Mouse (Mus musculus) CH12.LX (cell line): ENCODE results near the gene Asic4. TPM values are rescaled to one million over a fixed set of nuclear protein-coding genes. Genes with fewer than 3 reads are reported as not detected.
A peak's percentile ranks its signal among the peaks of the same experiment; 100 is the strongest.

Experiments
- DNase-seq: peaks from one replicate; pipeline ENCODE4 v3.0.0-alpha.2; 2013; ENCODE audit errors: extremely low read depth
- H3K27ac ChIP-seq: 2 replicates; pipeline ENCODE4 v1.5.1; 2012; ENCODE audit warnings: low read depth, mild to moderate bottlenecking, control low read depth, moderate library complexity; ENCODE audit not compliant: insufficient read depth
- H3K27me3 ChIP-seq: replicated peaks from 2 replicates; pipeline ENCODE3; 2012; ENCODE audit warnings: inconsistent platforms
- H3K36me3 ChIP-seq, 2 experiments: replicated peaks in 1 of 2; 2 replicates each; pipeline versions ENCODE3 to v1.6.1; 2012; ENCODE audit warnings: inconsistent platforms in 1 of 2, low read length in 1 of 2, mild to moderate bottlenecking in 1 of 2, mixed read lengths in 1 of 2, moderate library complexity in 1 of 2; ENCODE audit not compliant: control insufficient read depth in 1 of 2, insufficient read depth in 1 of 2
- H3K4me1 ChIP-seq, 2 experiments: 2 replicates each; pipeline ENCODE4 v1.6.1; 2012; ENCODE audit warnings: inconsistent platforms in 1 of 2, moderate library complexity in 1 of 2; ENCODE audit not compliant: insufficient read depth in 2 of 2, control insufficient read depth in 1 of 2
- H3K4me2 ChIP-seq: 2 replicates; pipeline ENCODE4 v1.6.1; 2012; ENCODE audit warnings: low read depth, mild to moderate bottlenecking, control low read depth; ENCODE audit not compliant: poor library complexity, insufficient read depth, severe bottlenecking
- H3K4me3 ChIP-seq, 3 experiments: fragments of 150-350 bp in 1 of 3; sonication (generic) in 1 of 3; replicated peaks in 1 of 3; 2 replicates each; pipeline versions ENCODE3 to v1.5.1; 2011 to 2012; ENCODE audit warnings: low read depth in 2 of 3, low read length in 2 of 3, mild to moderate bottlenecking in 2 of 3, moderate library complexity in 2 of 3, control low read depth in 1 of 3, improper control_type of control experiment in 1 of 3, inconsistent platforms in 1 of 3, mixed read lengths in 1 of 3; ENCODE audit not compliant: poor library complexity in 1 of 3
- H3K79me2 ChIP-seq: replicated peaks from 2 replicates; pipeline ENCODE4 v1.6.1; 2012; ENCODE audit warnings: mild to moderate bottlenecking, moderate library complexity; ENCODE audit not compliant: control insufficient read depth, poor library complexity, insufficient read depth, severe bottlenecking; ENCODE audit errors: extremely low read depth
- H3K9ac ChIP-seq: 2 replicates; pipeline ENCODE4 v1.6.1; 2012; ENCODE audit warnings: low read depth, mild to moderate bottlenecking, control low read depth, moderate library complexity; ENCODE audit not compliant: insufficient read depth
- H3K9me3 ChIP-seq: replicated peaks from 2 replicates; pipeline ENCODE3; 2012; ENCODE audit warnings: low read length, inconsistent platforms, mixed read lengths
- BHLHE40 ChIP-seq: IDR thresholded peaks from 2 replicates; pipeline ENCODE4 v1.6.1; 2011; ENCODE audit warnings: mild to moderate bottlenecking, low read depth, low read length, improper control_type of control experiment
- CHD1 ChIP-seq: IDR thresholded peaks from 2 replicates; pipeline ENCODE4 v1.6.1; 2012; ENCODE audit warnings: low read depth, low read length, improper control_type of control experiment, inconsistent platforms
- CTCF ChIP-seq, 2 experiments: IDR thresholded peaks in 1 of 2; conservative IDR thresholded peaks in 1 of 2; 2 replicates each; pipeline ENCODE4 v1.5.1; 2011 to 2012; ENCODE audit warnings: low read depth in 2 of 2, low read length in 2 of 2, improper control_type of control experiment in 1 of 2, inconsistent platforms in 1 of 2, mild to moderate bottlenecking in 1 of 2, moderate library complexity in 1 of 2
- E2F4 ChIP-seq: IDR thresholded peaks from 2 replicates; pipeline ENCODE4 v1.6.1; 2011; ENCODE audit warnings: low read depth, low read length, improper control_type of control experiment; ENCODE audit not compliant: insufficient replicate concordance
- ELF1 ChIP-seq: IDR thresholded peaks from 2 replicates; pipeline ENCODE4 v1.6.1; 2014; ENCODE audit warnings: low read depth, mild to moderate bottlenecking, inconsistent platforms, low read length, improper control_type of control experiment
- EP300 ChIP-seq: IDR thresholded peaks from 2 replicates; pipeline ENCODE4 v1.6.1; 2011; ENCODE audit warnings: low read length, improper control_type of control experiment
- ETS1 ChIP-seq: conservative IDR thresholded peaks from 2 replicates; pipeline ENCODE4 v1.6.1; 2012; ENCODE audit warnings: low read depth, mild to moderate bottlenecking, inconsistent platforms, low read length, improper control_type of control experiment, moderate library complexity
- GABPA ChIP-seq: IDR thresholded peaks from 2 replicates; pipeline ENCODE4 v1.6.1; 2012; ENCODE audit warnings: low read depth, low read length, improper control_type of control experiment, inconsistent platforms; ENCODE audit not compliant: insufficient replicate concordance
- HCFC1 ChIP-seq: IDR thresholded peaks from 2 replicates; pipeline ENCODE4 v1.6.1; 2012; ENCODE audit warnings: low read depth, mild to moderate bottlenecking, inconsistent platforms, low read length, improper control_type of control experiment
- IRF4 ChIP-seq: IDR thresholded peaks from 2 replicates; pipeline ENCODE4 v1.6.1; 2014; ENCODE audit warnings: low read depth, mild to moderate bottlenecking, inconsistent platforms, low read length, improper control_type of control experiment
- JUN ChIP-seq: IDR thresholded peaks from 2 replicates; pipeline ENCODE4 v1.6.1; 2011; ENCODE audit warnings: low read depth, mild to moderate bottlenecking, low read length, improper control_type of control experiment, moderate library complexity; ENCODE audit not compliant: insufficient read depth
- MAZ ChIP-seq: IDR thresholded peaks from 2 replicates; pipeline ENCODE4 v1.6.1; 2012; ENCODE audit warnings: low read depth, mild to moderate bottlenecking, inconsistent platforms, low read length, improper control_type of control experiment, moderate library complexity
- MEF2A ChIP-seq: IDR thresholded peaks from 2 replicates; pipeline ENCODE4 v1.6.1; 2014; ENCODE audit warnings: low read depth, mild to moderate bottlenecking, inconsistent platforms, low read length, improper control_type of control experiment, borderline replicate concordance
- MYC ChIP-seq: IDR thresholded peaks from 2 replicates; pipeline ENCODE4 v1.6.1; 2011; ENCODE audit warnings: low read depth, mild to moderate bottlenecking, improper control_type of control experiment, low read length
- NELFE ChIP-seq: IDR thresholded peaks from 2 replicates; pipeline ENCODE4 v1.6.1; 2011; ENCODE audit warnings: low read depth, low read length, improper control_type of control experiment
- NRF1 ChIP-seq: IDR thresholded peaks from 2 replicates; pipeline ENCODE4 v1.6.1; 2014; ENCODE audit warnings: low read depth, mild to moderate bottlenecking, inconsistent platforms, low read length, improper control_type of control experiment, moderate library complexity
- PAX5 ChIP-seq: IDR thresholded peaks from 2 replicates; pipeline ENCODE4 v1.6.1; 2012; ENCODE audit warnings: low read length, inconsistent platforms, mixed read lengths
- POLR2AphosphoS2 ChIP-seq: IDR thresholded peaks from 2 replicates; pipeline ENCODE4 v1.6.1; 2011; ENCODE audit warnings: low read depth, low read length, improper control_type of control experiment
- RAD21 ChIP-seq: IDR thresholded peaks from 2 replicates; pipeline ENCODE4 v1.6.1; 2011; ENCODE audit warnings: low read depth, mild to moderate bottlenecking, low read length, improper control_type of control experiment, moderate library complexity
- RCOR1 ChIP-seq: conservative IDR thresholded peaks from 2 replicates; pipeline ENCODE4 v1.6.1; 2012; ENCODE audit warnings: low read depth, mild to moderate bottlenecking, inconsistent platforms, low read length, improper control_type of control experiment
- SIN3A ChIP-seq: IDR thresholded peaks from 2 replicates; pipeline ENCODE4 v1.6.1; 2012; ENCODE audit warnings: low read length, improper control_type of control experiment, inconsistent platforms
- SMC3 ChIP-seq: IDR thresholded peaks from 2 replicates; pipeline ENCODE4 v1.6.1; 2011; ENCODE audit warnings: low read depth, low read length, improper control_type of control experiment
- TBP ChIP-seq: conservative IDR thresholded peaks from 2 replicates; pipeline ENCODE4 v1.6.1; 2011; ENCODE audit warnings: low read depth, low read length, improper control_type of control experiment
- TCF12 ChIP-seq: IDR thresholded peaks from 2 replicates; pipeline ENCODE4 v1.6.1; 2014; ENCODE audit warnings: low read depth, mild to moderate bottlenecking, inconsistent platforms, low read length, improper control_type of control experiment
- USF1 ChIP-seq: IDR thresholded peaks from 2 replicates; pipeline ENCODE4 v1.6.1; 2014; ENCODE audit warnings: low read depth, mild to moderate bottlenecking, inconsistent platforms, low read length, improper control_type of control experiment
- USF2 ChIP-seq: conservative IDR thresholded peaks from 2 replicates; pipeline ENCODE4 v1.6.1; 2011; ENCODE audit warnings: low read depth, low read length, improper control_type of control experiment
- ZC3H11A ChIP-seq: IDR thresholded peaks from 2 replicates; pipeline ENCODE4 v1.6.1; 2012; ENCODE audit warnings: low read depth, mild to moderate bottlenecking, inconsistent platforms, low read length, improper control_type of control experiment
- ZKSCAN1 ChIP-seq: IDR thresholded peaks from 2 replicates; pipeline ENCODE4 v1.6.1; 2012; ENCODE audit warnings: low read depth, inconsistent platforms, low read length, improper control_type of control experiment, borderline replicate concordance
- ZMIZ1 ChIP-seq: IDR thresholded peaks from 2 replicates; pipeline ENCODE4 v1.6.1; 2012; ENCODE audit warnings: low read depth, mild to moderate bottlenecking, inconsistent platforms, low read length, improper control_type of control experiment
- ZNF384 ChIP-seq: IDR thresholded peaks from 2 replicates; pipeline ENCODE4 v1.6.1; 2012; ENCODE audit warnings: low read depth, low read length, improper control_type of control experiment, inconsistent platforms
- dilution Hi-C: fragments of 300-500 bp; cut with MboI; formaldehyde crosslinking; loops from 2 replicates; pipeline ENCODE4 v1.14.3; 2020; ENCODE audit warnings: low sequenced_read_pairs; ENCODE audit not compliant: extremely low pct_unique_long_range_greater_than_20kb, extremely low pct_ligation_motif_present
- in situ Hi-C: fragments of 300-500 bp; cut with MboI; formaldehyde crosslinking; loops from 3 replicates; pipeline ENCODE4 v1.14.3; 2019; ENCODE audit warnings: low sequenced_read_pairs, low pct_ligation_motif_present, low pct_unique_long_range_greater_than_20kb, mixed read lengths
- polyA plus RNA-seq: library from polyadenylated mRNA; unstranded; fragments of >175 nt; gene quantifications from 2 replicates; pipeline ENCODE4 v1.2.1, GENCODE M21; 2012; ENCODE audit warnings: low read depth; ENCODE audit not compliant: insufficient read length
- total RNA-seq, 2 experiments: library from RNA; depleted of rRNA; stranded (reverse); fragments of 300-350 nt in 1 of 2; fragments of >200 nt in 1 of 2; gene quantifications; 2 replicates each; pipeline ENCODE4 v1.2.3; 2012 to 2014

Gene Asic4
- total and polyA plus RNA-seq, 3 experiments: not detected

GRCm38 (mm10) chr1:75463652-75464204 lies 13.5 kb downstream of the Asic4 start:
- H3K36me3 ChIP-seq: no peaks in the 10 kb centered on the region
- in situ Hi-C loops (loop anchor here (25.0 kb wide), 1 partner anchor 526 kb away; the partner anchor contains the start of gene Cfap65), dilution Hi-C loops (no loop called here)
- H3K9me3 ChIP-seq: no peaks in the 10 kb centered on the region
- no peak overlapping the region for H3K27ac ChIP-seq
- H3K9ac ChIP-seq: no peak overlapping the region
- no peaks in the 10 kb centered on the region for H3K79me2 ChIP-seq
- DNase-seq: no peak
- peaks cover 5 to 9% of the 10 kb centered on the region in 2 experiments for H3K4me1 ChIP-seq
- no peak overlapping the region for H3K4me3 ChIP-seq
- TF ChIP-seq CHD1: no peak
- TF ChIP-seq PAX5: no peak
- TF ChIP-seq ZMIZ1: no peak
- TF ChIP-seq RAD21: no peak
- no peak for TF ChIP-seq MEF2A
- TF ChIP-seq ETS1: no peak
- no peak for TF ChIP-seq NRF1
- no peak for TF ChIP-seq NELFE
- TF ChIP-seq BHLHE40: no peak
- no peak for TF ChIP-seq HCFC1
- TF ChIP-seq E2F4: no peak
- TF ChIP-seq TCF12: no peak
- no peak overlapping the region for H3K4me2 ChIP-seq
- peaks cover 46% of the 10 kb centered on the region for H3K27me3 ChIP-seq

- no peak overlapping the region for H3K9ac ChIP-seq
- no peak overlapping the region for H3K27ac ChIP-seq
- dilution Hi-C loops (no loop called here), in situ Hi-C loops (loop anchor here (25.0 kb wide), 1 partner anchor 530 kb away; the partner anchor contains the start of gene Cfap65)
- peak; percentile 78 for DNase-seq
- peak overlapping the region; percentile 19; the same call in 1 of the 2 replicates for H3K4me2 ChIP-seq
- H3K79me2 ChIP-seq: no peaks in the 10 kb centered on the region
- no peak for TF ChIP-seq ELF1
- TF ChIP-seq ZC3H11A: peak; percentile 95
- no peak for TF ChIP-seq ZMIZ1
- TF ChIP-seq GABPA: no peak
- TF ChIP-seq MEF2A: no peak
- no peak for TF ChIP-seq RCOR1
- no peak for TF ChIP-seq IRF4
- no peak for TF ChIP-seq ZKSCAN1
- TF ChIP-seq CHD1: no peak
- TF ChIP-seq NRF1: no peak
- no peak for TF ChIP-seq USF2
- peak; percentile 46 for TF ChIP-seq BHLHE40
- peak; percentile 56 for TF ChIP-seq SIN3A
- TF ChIP-seq TBP: no peak
- no peak for TF ChIP-seq POLR2AphosphoS2
- TF ChIP-seq HCFC1: no peak
- TF ChIP-seq SMC3: peak; percentile 98
- TF ChIP-seq MAZ: no peak
- TF ChIP-seq USF1: no peak
- TF ChIP-seq ZNF384: no peak
- TF ChIP-seq EP300: no peak
- peak; percentile 32 to 98; a peak in 3 of 4 replicates for TF ChIP-seq CTCF (conservative IDR thresholded peaks at IDR 0.05 in 1 of 2, IDR thresholded peaks at IDR 0.05 in 1 of 2; ENCODE audit: low read depth in 2 of 2, low read length in 2 of 2)
- TF ChIP-seq JUN: no peak
- TF ChIP-seq MYC: no peak
- TF ChIP-seq NELFE: no peak; the same call in 1 of the 2 replicates
- peaks cover 5 to 9% of the 10 kb centered on the region in 2 experiments; a peak in 3 of 4 replicates for H3K4me1 ChIP-seq
- H3K4me3 ChIP-seq: no peak overlapping the region
- H3K9me3 ChIP-seq: no peaks in the 10 kb centered on the region
- peaks cover 42% of the 10 kb centered on the region for H3K27me3 ChIP-seq
- H3K36me3 ChIP-seq: peaks cover 0 to 4% of the 10 kb centered on the region in 2 experiments
These were observed 17.1 kb downstream of the Asic4 start for GRCm38 (mm10) chr1:75467215-75467927.
